Mouse (Mus musculus) forebrain, postnatal 0 days (tissue): ENCODE results near the gene Hrk. TPM values are rescaled to one million over a fixed set of nuclear protein-coding genes. Genes with fewer than 3 reads are reported as not detected.

Experiments
- ATAC-seq: fragments of 200-750 bp; cut with Nextera tagmentation; 2 replicates; pipeline ENCODE4 v1.8.0; 2017; ENCODE audit warnings: mild to moderate bottlenecking, moderate library complexity
- DNase-seq: peaks from one replicate; pipeline ENCODE4 v3.0.0-alpha.2; 2015
- H3K27ac ChIP-seq: fragments of 300-500 bp; sonication (generic); 2 replicates; pipeline ENCODE4 v1.5.1; 2014; ENCODE audit warnings: low read depth, mild to moderate bottlenecking, antibody characterized with exemption, low read length, moderate library complexity, mixed read lengths
- H3K27me3 ChIP-seq: fragments of 300-500 bp; sonication (generic); 2 replicates; pipeline ENCODE4 v1.6.1; 2014; ENCODE audit warnings: mild to moderate bottlenecking, low read length, mixed read lengths; ENCODE audit not compliant: insufficient read depth
- H3K36me3 ChIP-seq: fragments of 300-500 bp; sonication (generic); 2 replicates; pipeline ENCODE4 v1.6.1; 2014; ENCODE audit warnings: mild to moderate bottlenecking, moderate library complexity; ENCODE audit not compliant: insufficient read depth
- H3K4me1 ChIP-seq: fragments of 300-500 bp; sonication (generic); 2 replicates; pipeline ENCODE4 v1.6.1; 2014; ENCODE audit warnings: antibody characterized with exemption; ENCODE audit not compliant: insufficient read depth
- H3K4me2 ChIP-seq: fragments of 300-500 bp; sonication (generic); 2 replicates; pipeline ENCODE4 v1.6.1; 2014; ENCODE audit warnings: low read depth, mild to moderate bottlenecking, moderate library complexity
- H3K4me3 ChIP-seq: fragments of 300-500 bp; sonication (generic); 2 replicates; pipeline ENCODE4 v1.5.1; 2014; ENCODE audit warnings: low read depth, low read length, mixed read lengths
- H3K9ac ChIP-seq: fragments of 300-500 bp; sonication (generic); 2 replicates; pipeline ENCODE4 v1.6.1; 2014; ENCODE audit warnings: mild to moderate bottlenecking
- H3K9me3 ChIP-seq: fragments of 300-500 bp; sonication (generic); 2 replicates; pipeline ENCODE4 v1.6.1; 2016; ENCODE audit warnings: low read length
- CTCF ChIP-seq: sonication (generic); IDR thresholded peaks from 2 replicates; pipeline ENCODE4 v1.5.1; 2016; ENCODE audit warnings: antibody characterized with exemption, control low read depth, low read depth
- WGBS: fragments of 180-500 bp; shearing (Covaris S2); extraction: QIAGEN DNeasy Blood & Tissue Kit; methylation state at CpG from one replicate; pipeline ENCODE4 v1.1.7; 2014; 5-methylcytosine and 5-hydroxymethylcytosine counted together
- polyA plus RNA-seq: library from polyadenylated mRNA; unstranded; fragments of >200 nt; fragmentation: Nextera tagmentation; extraction: Ambion mirVana; gene quantifications from 2 replicates; pipeline ENCODE4 v1.2.1, GENCODE M21; 2015
- total RNA-seq: library from RNA; depleted of rRNA; stranded (reverse); fragments of >200 nt; gene quantifications from 2 replicates; pipeline ENCODE4 v1.2.3, GENCODE M21; 2014; rRNA removed

Hrk gene
- total and polyA plus RNA-seq, 2 experiments from 2014 or later, result 8.4 to 26.3 TPM

- Histone ChIP-seq H3K9ac (peak overlapping the region; percentile 48), H3K4me2 (peak overlapping the region; percentile 62), H3K36me3 (peaks cover 11% of the 10 kb centered on the region), H3K4me3 (peak overlapping the region; percentile 26), H3K4me1 (peaks cover 11% of the 10 kb centered on the region), H3K9me3 (no peaks in the 10 kb centered on the region), H3K27me3 (no peaks in the 10 kb centered on the region), H3K27ac (peak overlapping the region; percentile 66)
- 11% methylated on average over 5 of the region's 5 CpGs for WGBS
- ATAC-seq (peak; percentile 69), DNase-seq (no peak)
- TF ChIP-seq CTCF, result peak; percentile 17; the same call in 1 of the 2 replicates
Observed at GRCm38 (mm10) chr5:118214012-118214411, 49.6 kb downstream of the Hrk start.

- WGBS, result 3% methylated on average over 24 of the region's 24 CpGs
- Histone ChIP-seq H3K4me2 (peak overlapping the region; percentile 62), H3K36me3 (peaks cover 11% of the 10 kb centered on the region), H3K27me3 (no peaks in the 10 kb centered on the region), H3K4me1 (peaks cover 11% of the 10 kb centered on the region), H3K9ac (peak overlapping the region; percentile 48), H3K4me3 (peak overlapping the region; percentile 26), H3K9me3 (no peaks in the 10 kb centered on the region), H3K27ac (peak overlapping the region; percentile 66)
- no peak for TF ChIP-seq CTCF
- DNase-seq (peak; percentile 91), ATAC-seq (peak; percentile 95)
Observed at GRCm38 (mm10) chr5:118214418-118215154, 50.1 kb downstream of the Hrk start.

- no peak overlapping the region for H3K9ac ChIP-seq
- H3K36me3 ChIP-seq, result peaks cover 22% of the 10 kb centered on the region
- DNase-seq, result no peak
- no peak overlapping the region for H3K4me3 ChIP-seq
- no peak for ATAC-seq
- H3K4me1 ChIP-seq, result peaks cover 11% of the 10 kb centered on the region
- WGBS, result 79% methylated on average over 6 of the region's 6 CpGs
- no peak for TF ChIP-seq CTCF
- H3K4me2 ChIP-seq, result no peak overlapping the region
- no peaks in the 10 kb centered on the region for H3K27me3 ChIP-seq
- H3K27ac ChIP-seq, result no peak overlapping the region
- H3K9me3 ChIP-seq, result no peaks in the 10 kb centered on the region
Observed at GRCm38 (mm10) chr5:118217410-118217809, 53.0 kb downstream of the Hrk start.

- no peak for TF ChIP-seq CTCF
- no peak for ATAC-seq
Observed at GRCm38 (mm10) chr5:118223142-118223757, 58.8 kb downstream of the Hrk start.

GRCm38 (mm10) chr5:118230071-118230611 lies 65.7 kb downstream of the Hrk start:
- no peak for DNase-seq
- WGBS, result 97% methylated on average over 13 of the region's 13 CpGs

More at GRCm38 (mm10) chr5:118223142-118223757, 58.8 kb downstream of the Hrk start:
- H3K27me3 ChIP-seq, result no peaks in the 10 kb centered on the region
- no peak overlapping the region for H3K27ac ChIP-seq
- H3K9ac ChIP-seq, result no peak overlapping the region
- H3K4me1 ChIP-seq, result no peaks in the 10 kb centered on the region
- peaks cover 42% of the 10 kb centered on the region for H3K36me3 ChIP-seq
- no peak for DNase-seq
- 77% methylated on average over 9 of the region's 9 CpGs for WGBS
- no peaks in the 10 kb centered on the region for H3K9me3 ChIP-seq
- H3K4me3 ChIP-seq, result no peak overlapping the region
- H3K4me2 ChIP-seq, result no peak overlapping the region

GRCm38 (mm10) chr5:118236891-118237290 lies 72.4 kb downstream of the Hrk start:
- WGBS, result 88% methylated on average over 12 of the region's 12 CpGs
- Histone ChIP-seq H3K4me2 (no peak overlapping the region), H3K27ac (no peak overlapping the region), H3K4me3 (no peak overlapping the region), H3K9ac (no peak overlapping the region), H3K9me3 (no peaks in the 10 kb centered on the region), H3K4me1 (no peaks in the 10 kb centered on the region), H3K36me3 (peaks cover 57% of the 10 kb centered on the region), H3K27me3 (no peaks in the 10 kb centered on the region)
- TF ChIP-seq CTCF, result no peak
- DNase-seq, result no peak
- ATAC-seq, result no peak

More at GRCm38 (mm10) chr5:118230071-118230611, 65.7 kb downstream of the Hrk start:
- H3K4me3 ChIP-seq, result no peak overlapping the region
- no peak overlapping the region for H3K27ac ChIP-seq
- no peaks in the 10 kb centered on the region for H3K9me3 ChIP-seq
- no peak for ATAC-seq
- no peaks in the 10 kb centered on the region for H3K27me3 ChIP-seq
- H3K4me1 ChIP-seq, result no peaks in the 10 kb centered on the region
- H3K4me2 ChIP-seq, result no peak overlapping the region
- TF ChIP-seq CTCF, result no peak
- peaks cover 64% of the 10 kb centered on the region for H3K36me3 ChIP-seq
- no peak overlapping the region for H3K9ac ChIP-seq

Other genes with a start within 250 kb of the Hrk start
- gene Fbxo21, start 187.9 kb upstream of the Hrk start, total RNA-seq, result 176 and 197 TPM in 2 replicates
- 150 and 161 TPM in 2 replicates for gene Fbxo21, start 187.9 kb upstream of the Hrk start, polyA plus RNA-seq
- gene Tesc, start 136.9 kb upstream of the Hrk start, total RNA-seq, result 8.5 and 13.0 TPM in 2 replicates
- 12.2 and 19.9 TPM in 2 replicates for gene Tesc, start 136.9 kb upstream of the Hrk start, polyA plus RNA-seq
- 42.8 and 51.0 TPM in 2 replicates for gene Fbxw8, start 9.2 kb upstream of the Hrk start, total RNA-seq
- 15.2 and 16.4 TPM in 2 replicates for gene Fbxw8, start 9.2 kb upstream of the Hrk start, polyA plus RNA-seq
- 61.6 and 87.8 TPM in 2 replicates for gene Rnft2, start 80.5 kb downstream of the Hrk start, total RNA-seq
- gene Rnft2, start 80.5 kb downstream of the Hrk start, polyA plus RNA-seq, result 10.1 and 12.4 TPM in 2 replicates
- 22.4 and 31.2 TPM in 2 replicates for gene 2410131K14Rik, start 80.6 kb downstream of the Hrk start, total RNA-seq
- 15.5 and 19.1 TPM in 2 replicates for gene 2410131K14Rik, start 80.6 kb downstream of the Hrk start, polyA plus RNA-seq